Mouse (Mus musculus) adrenal gland, adult (tissue): Measurements from ENCODE around the gene Hoxd9.

Experiments used
- DNase-seq, 2 experiments: peaks; one replicate each; pipeline ENCODE4 v3.0.0; 2022 to 2023; ENCODE audit warnings: low spot score in 1 of 2; ENCODE audit not compliant: inconsistent age in 2 of 2

Gene Hoxd9

DNA sequence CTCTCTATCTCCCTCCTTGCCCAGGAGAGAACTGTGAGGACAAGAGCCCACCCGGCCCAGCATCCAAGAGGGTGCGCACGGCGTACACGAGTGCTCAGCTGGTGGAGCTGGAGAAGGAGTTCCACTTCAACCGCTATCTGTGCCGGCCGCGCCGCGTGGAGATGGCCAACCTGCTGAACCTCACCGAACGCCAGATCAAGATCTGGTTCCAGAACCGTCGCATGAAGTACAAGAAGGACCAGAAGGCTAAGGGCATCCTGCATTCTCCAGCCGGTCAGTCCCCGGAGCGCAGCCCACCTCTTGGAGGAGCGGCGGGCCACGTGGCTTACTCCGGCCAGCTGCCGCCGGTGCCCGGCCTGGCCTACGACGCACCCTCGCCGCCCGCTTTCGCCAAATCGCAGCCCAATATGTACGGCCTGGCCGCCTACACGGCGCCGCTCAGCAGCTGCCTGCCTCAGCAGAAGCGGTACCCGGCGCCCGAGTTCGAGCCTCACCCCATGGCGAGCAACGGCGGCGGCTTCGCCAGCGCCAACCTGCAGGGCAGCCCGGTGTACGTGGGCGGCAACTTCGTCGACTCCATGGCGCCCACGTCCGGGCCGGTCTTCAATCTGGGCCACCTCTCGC is 48.9 kb downstream of the Hoxd9 start:
- DNase-seq: no peak

DNA sequence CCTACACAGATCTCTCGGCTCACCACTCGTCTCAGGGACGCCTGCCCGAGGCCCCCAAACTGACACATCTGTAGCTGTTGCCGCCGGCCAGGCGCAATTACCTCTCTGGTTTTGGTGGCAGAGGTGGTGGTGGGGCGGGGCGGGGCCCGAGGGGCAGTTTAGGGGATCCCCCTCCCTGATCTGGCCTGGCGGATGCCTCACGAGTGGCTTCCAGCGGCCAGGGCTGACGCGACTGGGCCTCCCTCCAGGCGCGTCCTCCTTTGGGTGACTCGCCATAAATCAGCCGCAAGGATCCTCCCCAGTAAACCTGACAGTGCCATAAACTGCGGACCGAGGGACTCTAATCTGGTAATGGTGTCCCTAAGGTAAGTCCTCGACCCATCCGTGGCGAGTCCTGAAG is 49.5 kb downstream of the Hoxd9 start:
- peak in 1 of 2 experiments; percentile 62 for DNase-seq

DNA sequence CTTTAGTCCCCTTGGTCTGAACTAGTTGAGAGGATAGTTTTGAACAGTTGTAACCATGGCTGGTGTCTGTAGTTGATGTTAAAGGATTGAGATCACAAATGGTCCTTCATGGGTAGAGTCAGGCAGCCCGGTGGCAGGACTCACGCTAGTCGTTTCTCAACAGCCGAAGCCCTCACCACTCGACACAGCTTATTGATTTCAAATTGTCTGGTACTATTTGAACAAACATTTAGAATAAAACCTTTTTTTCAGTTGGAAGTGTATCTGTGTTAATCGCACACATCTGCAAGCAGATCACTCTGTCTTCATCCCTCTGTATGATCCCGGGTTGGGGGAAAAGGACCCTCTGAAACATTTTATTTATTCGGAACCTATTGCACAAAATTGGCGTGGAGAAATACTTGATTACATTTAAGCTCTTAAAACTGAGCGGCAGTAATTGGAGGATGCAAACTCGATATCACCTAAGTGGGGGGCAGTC is 50.2 kb downstream of the Hoxd9 start:
- no peak for DNase-seq

DNA sequence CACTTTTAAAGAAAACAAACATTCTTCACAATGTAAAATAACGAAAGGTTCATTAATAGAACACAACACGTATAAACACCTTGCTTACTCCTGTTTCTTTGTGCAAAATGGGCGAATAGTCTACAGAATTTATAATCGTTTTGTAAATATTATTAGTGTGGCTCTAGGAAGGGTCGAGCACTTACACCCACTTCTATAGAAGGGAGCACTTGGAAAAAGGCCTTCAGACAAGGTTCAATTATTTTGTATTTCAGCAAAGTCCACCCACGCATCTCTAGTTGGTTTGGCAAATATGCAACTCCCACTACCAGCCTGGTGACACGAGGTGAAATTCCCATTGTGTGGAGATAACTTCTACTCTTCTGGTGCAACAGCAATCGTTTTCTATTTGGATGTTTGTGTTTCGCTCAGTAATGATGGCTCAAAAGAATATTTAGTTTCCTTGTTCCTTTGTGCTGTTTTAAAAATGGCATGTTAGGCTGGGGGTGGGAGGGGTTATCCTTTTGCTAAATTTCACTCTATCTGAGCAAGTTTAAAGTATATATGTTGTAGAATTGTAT is 51.0 kb downstream of the Hoxd9 start:
- no peak for DNase-seq

DNA sequence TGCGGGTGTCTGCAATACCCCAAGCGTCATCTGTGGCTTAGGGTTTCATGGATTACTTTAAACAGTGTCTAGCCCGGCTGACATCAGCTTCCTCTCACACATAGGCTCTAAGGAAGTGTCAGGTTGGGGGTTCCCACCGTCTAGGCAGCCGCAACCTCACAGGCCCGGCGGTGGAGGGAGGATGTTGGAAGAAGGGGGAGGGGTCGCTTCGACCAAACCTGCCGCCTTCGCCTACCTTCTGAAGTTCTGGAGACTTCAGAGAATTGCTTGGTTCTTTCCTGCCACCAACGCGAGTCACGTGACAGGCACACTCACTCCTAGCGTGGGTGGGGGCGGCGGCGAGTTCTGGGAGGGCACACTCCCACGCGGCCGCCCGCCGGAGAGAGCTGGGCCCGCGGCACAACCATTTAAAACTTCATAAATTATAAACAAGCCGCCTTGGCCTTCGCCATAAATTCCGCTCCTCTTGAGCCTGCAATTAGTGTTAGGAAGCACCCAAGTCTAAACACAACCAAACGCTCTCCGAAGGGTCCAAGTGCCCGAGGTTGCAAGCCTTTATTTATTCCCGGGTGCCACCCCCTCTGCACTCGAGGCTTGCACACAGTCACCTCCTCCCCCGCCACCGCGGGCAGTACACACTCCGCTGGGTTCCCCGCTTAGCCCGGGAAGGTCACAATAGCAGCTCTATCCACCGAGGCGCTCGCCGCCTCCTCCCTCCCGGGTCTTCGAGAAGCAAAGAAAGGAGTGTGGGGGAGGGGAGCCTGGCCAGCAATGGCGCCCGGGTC is 52.0 kb downstream of the Hoxd9 start:
- peak; percentile 55 to 81 for DNase-seq
